Mouse (Mus musculus): ENCODE measurements around the gene Klf13.

Klf13 gene

DNA sequence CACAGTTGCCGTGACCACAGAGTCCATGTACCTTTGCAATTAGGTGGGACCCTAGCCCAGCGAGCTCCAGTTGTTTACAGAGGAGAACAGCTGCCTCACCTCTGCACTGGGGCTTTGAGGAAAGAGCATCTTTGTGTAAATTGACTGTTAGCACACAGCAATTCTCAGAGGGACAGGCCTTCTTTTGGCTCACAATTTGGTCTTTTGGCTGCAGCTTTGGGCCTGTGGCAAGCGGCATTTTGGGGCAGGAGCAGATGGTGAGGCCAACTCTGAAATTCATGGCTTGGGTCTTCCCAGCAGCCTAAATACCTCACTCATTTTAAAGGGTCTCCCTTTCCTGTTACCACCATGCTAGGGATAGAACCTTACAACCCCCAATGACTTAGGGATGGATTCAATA lies 10.5 kb upstream of the Klf13 start:
- DNase-seq (ENCODE audit: low read depth), result no peak

DNA sequence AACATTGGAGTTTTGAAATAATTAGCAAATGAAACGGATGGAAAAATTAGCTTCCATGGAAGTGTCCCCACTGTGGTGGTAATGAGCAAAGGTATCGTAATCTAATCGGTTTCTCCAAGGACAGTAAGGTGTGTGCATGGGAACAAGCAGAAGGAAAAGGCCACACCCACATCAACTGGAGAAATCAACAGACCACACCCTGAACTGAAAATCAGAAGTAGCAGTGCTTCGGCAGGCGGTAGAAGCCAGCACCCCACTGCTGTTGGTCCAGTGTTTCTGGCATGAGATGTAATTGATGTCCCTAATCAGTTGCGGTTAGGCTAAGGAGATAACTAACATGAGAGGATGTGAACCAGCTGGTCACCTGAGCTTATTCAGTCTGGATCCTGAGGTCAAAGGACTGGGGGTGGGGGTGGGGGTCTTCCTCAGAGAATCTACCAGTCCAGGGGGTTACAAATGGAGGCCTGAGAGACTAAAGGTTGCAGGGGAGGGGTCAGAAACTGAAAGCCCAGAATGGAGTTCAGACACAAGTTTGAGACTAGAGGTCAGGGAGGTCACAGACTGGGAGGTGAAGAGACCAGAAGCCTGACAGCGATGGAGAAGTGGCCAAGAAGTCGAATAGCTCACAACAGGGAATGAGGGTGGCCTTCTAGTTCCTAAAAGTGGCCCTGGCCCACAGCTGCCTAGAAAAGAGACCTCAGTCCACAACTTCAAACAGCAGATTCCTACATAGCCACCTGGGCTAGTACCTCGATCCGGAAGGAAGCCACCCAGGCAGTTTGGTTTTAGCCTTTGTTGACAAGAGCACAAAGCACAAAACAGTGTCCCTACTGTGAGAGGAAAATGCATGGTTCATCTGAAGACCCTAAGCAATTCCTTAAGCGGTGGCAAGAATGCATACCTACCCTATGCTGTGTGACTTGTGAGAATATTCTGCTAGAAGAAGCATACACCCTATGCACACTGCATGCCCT lies 9.1 kb upstream of the Klf13 start:
- no peak for DNase-seq (ENCODE audit: low read depth)

DNA sequence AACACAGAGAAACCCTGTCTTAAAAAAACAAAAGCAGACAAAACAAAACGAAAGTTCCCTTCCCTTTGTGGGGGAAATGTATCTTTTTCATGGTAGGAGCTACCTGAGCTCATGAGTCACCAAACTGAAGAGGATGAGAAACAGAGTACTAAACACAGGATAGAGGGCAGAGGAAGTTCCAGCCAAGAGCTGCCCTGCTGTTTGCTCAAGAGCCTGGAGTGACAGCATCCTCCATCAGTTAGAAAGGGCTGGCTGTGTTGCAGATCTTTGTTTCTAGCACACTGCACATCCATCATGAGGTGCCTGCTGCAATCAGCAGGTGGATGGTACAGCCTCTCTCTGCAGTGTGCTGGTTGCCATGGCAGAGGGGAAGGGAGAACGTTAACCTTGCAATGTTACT lies 5.2 kb upstream of the Klf13 start:
- no peak for DNase-seq (ENCODE audit: low read depth)

DNA sequence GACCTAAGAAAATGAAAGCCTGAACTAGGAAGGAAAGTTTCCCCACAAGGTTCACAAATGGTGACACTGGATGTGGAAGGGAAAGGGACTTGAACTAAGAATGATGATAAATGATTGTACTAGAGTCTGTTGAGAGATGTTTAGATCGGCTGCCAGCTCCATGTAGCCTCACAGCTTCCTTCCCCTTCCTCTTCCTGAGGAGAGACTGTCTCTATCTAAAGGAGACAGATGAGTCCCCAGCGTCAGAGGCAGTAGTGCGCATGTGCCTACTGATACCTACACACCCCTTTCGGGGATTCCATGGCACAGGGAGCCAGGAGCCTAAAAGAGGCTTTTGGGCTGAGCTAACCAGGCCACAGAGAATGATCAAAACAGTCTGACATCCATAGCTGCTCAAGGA lies 2.8 kb upstream of the Klf13 start:
- peak; percentile 65 for DNase-seq (ENCODE audit: low read depth)

- DNase-seq (ENCODE audit: low read depth), result no peak
Observed at GRCm38 (mm10) chr7:63941050-63941449, 2.3 kb upstream of the Klf13 start.

- DNase-seq (ENCODE audit: low read depth), result no peak
Observed at GRCm38 (mm10) chr7:63940321-63940720, 1.6 kb upstream of the Klf13 start.

- peak; percentile 55 for DNase-seq (ENCODE audit: low read depth)
Observed at GRCm38 (mm10) chr7:63939397-63939951, 759 bp upstream of the Klf13 start.

GRCm38 (mm10) chr7:63938066-63938913 lies 425 bp downstream of the Klf13 start:
- no peak for DNase-seq (ENCODE audit: low read depth)

GRCm38 (mm10) chr7:63937236-63938065 lies 1.3 kb downstream of the Klf13 start:
- DNase-seq (ENCODE audit: low read depth), result peak; percentile 71

DNA sequence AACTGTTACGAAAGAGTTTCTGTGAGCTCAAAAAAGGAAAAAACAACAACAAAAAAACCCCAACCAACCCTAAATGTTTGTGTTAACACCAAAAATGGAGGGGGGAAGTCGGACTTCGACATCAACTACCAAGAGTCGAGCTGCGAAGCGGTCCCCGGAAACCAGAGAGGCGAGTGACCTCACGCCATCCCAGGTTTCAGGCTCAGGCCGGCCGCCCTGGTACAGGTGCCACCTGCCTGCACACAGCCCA lies 1.8 kb downstream of the Klf13 start:
- DNase-seq (ENCODE audit: low read depth), result no peak

GRCm38 (mm10) chr7:63936188-63936985 lies 2.3 kb downstream of the Klf13 start:
- DNase-seq (ENCODE audit: low read depth), result peak; percentile 70

GRCm38 (mm10) chr7:63935809-63936187 lies 2.9 kb downstream of the Klf13 start:
- DNase-seq (ENCODE audit: low read depth), result no peak

GRCm38 (mm10) chr7:63934530-63934929 lies 4.2 kb downstream of the Klf13 start:
- DNase-seq (ENCODE audit: low read depth), result no peak

DNA sequence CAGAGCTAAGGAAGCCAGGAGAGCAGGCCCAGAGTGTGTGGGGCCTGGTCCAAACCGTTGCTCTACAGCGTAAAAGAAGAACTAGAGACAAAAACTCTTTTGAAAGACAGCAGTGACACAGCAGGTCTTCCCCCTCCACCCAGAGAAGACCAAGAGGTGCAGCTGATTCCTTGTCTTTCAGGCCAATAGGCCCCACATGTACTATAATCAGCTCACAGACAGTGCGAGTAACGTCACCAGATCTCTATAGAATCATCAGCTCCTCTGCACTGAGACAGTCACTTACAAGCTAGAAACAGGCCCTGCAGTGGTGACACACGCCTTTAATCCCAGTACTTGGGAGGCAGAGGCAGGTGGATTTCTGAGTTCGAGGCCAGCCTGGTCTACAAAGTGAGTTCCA lies 4.8 kb downstream of the Klf13 start:
- DNase-seq (ENCODE audit: low read depth), result peak; percentile 62

GRCm38 (mm10) chr7:63932461-63932860 lies 6.3 kb downstream of the Klf13 start:
- no peak for DNase-seq (ENCODE audit: low read depth)

DNA sequence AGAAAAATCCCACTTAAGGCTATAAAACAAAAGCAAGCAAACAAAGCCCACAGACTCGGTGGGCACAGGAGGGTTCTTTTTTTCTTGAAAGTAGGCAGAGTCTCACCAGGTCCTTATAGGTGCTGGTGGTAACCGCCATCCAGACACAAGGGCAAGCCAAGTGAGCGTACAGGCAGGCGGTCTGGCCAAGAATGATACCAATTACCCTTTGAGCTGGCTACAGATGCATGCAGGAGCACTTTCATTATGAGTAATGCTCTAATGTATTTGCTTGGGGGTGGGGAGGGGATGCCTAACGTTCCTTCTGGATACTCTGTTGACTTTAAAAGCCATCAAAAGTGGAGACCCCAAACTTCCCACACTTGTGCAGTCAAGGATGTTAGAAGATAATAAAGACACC lies 7.9 kb downstream of the Klf13 start:
- no peak for DNase-seq (ENCODE audit: low read depth)

GRCm38 (mm10) chr7:63930132-63930531 lies 8.6 kb downstream of the Klf13 start:
- DNase-seq (ENCODE audit: low read depth), result no peak

DNA sequence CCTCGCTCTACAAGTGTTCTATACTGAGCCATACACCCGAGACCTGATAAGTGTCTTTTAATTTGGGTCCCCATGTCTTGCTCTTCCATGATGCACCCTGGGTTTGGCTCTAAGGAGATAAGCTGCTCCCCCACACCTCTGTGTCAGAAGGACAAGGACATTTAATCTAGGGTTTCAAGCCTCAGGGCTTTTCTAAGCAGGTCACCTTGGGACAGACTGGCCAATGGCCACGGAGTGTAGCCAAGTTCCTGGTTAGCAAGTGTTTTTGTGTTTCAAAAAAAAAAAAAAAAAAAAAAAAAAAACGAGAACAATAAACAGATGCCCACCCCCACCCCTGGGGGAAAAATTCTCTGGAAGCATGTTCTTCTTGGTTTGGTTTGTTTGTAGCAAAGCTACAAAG lies 9.6 kb downstream of the Klf13 start:
- DNase-seq (ENCODE audit: low read depth), result peak; percentile 55

DNA sequence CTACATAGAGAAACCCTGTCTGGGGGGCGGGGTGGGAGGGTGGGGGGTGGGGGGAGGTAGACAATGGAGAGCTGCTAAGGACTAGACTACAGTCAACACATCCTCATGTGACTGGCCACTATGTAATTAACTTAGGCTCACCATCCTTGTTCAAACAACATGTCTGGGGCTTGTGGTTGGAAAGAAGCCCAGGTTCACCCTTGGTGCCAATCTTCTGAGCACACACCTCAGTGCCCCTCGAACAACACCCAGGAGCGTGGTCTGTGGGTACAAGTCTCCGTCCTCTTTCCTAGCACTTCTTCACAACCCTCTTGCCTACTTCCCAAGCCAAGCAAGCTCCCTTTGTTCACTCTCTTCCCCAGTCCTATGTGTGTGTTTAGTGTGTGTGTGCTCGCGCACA lies 11.6 kb downstream of the Klf13 start:
- no peak for DNase-seq (ENCODE audit: low read depth)

DNA sequence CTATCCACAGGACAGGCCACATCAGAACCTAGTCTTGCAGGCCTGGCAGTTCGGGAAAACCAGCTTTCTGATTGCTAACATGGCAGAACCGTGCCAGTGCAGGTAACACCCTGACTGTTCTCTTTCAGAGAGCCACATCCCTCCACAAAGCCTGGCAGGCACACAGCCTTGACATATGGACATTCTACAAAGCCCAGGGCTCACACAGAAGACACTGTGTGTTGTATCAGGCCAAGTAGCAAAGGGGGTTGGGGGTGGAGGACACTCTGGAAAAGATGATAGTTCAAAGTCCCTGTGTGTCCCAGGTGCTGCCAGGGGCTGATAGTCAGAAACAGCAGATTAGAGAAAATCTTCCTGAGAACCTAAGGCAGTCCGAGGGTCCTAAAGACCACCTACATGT lies 12.2 kb downstream of the Klf13 start:
- DNase-seq (ENCODE audit: low read depth), result no peak
